Mouse (Mus musculus) liver, embryonic 14 days (tissue): ENCODE results near the gene Gm10486. TPM values are rescaled to one million over a fixed set of nuclear protein-coding genes. Genes with fewer than 3 reads are reported as not detected.

Source experiments
- polyA plus RNA-seq: library from polyadenylated mRNA; depleted of rRNA; stranded (reverse); fragments of >200 nt; gene quantifications from 2 replicates; pipeline ENCODE4 v1.2.3, GENCODE M21; 2012; rRNA removed

The Gm10486 gene
- not detected in 2 replicates for polyA plus RNA-seq

DNA sequence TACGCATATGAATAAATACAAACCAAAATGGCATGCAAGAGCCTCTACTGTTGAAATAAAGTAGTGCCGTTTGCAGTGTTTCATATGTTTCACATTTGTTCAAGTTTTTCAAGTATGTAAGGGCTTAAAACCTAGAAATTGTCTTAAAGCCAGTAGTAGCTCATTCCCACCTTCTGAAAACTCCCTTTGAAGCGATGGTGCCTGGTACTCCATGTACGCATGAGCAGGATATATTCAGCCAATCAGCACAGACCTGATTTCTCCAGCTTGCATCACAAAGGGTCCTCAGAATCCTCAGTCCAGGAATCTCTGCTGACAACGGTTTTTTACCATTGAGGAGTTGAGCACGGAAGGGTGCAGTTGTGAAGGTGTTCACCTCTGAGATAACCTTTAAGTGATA lies at the start of gene Gm10486:
Gm10486 (plus strand) TSS at position 301 of the 400 bp plus-strand sequence.

